Comparison of ENCODE assay signal across 17 mouse cellular contexts in the genomic region with DNA sequence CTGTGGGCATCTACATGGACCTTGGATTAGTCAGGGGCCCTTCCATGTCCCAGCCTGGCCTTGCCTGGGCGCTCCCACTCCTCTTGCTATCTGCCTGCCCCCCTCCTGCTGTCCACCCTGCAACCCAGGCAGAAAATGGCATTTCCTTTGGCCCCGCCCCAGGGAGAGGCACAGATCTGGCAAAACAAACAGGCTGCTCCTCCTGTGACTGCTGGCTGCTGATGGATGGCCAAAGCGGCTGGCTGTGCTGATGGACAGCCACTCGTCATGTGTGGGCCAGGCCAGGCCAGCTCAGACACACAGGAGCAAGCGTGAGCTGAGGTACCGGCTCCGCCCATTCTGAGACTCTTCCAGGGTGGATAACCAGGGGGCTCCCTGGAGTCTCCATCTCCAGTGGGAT. TPM values are rescaled to one million over a fixed set of nuclear protein-coding genes. Genes with fewer than 3 reads are reported as not detected.
DNase-seq lines count a peak whose midpoint lies in the region; ATAC-seq and TF ChIP-seq lines count a peak whose summit lies in the region.
"Had no signal": no experiment of that assay in that cellular context is flagged by ENCODE, and none has a peak within 500 bp of the region (broad histone marks: within the 10 kb centered on the region; RNA-seq: fewer than 3 reads in every experiment).

No protein-coding gene starts in this region.

- H3K4me1 ChIP-seq in heart, embryonic 10.5 days: peaks cover 41% of the 10 kb centered on the region
- H3K4me1 ChIP-seq in limb, embryonic 11.5 days (ENCODE audit: control insufficient read depth, insufficient read depth, low read length): peaks cover 14% of the 10 kb centered on the region; the same call in 1 of the 2 replicates
- peaks cover 29% of the 10 kb centered on the region for H3K4me1 ChIP-seq in limb, embryonic 10.5 days
- peaks cover 17% of the 10 kb centered on the region for H3K4me1 ChIP-seq in embryonic facial prominence, embryonic 15.5 days

- peaks cover 40% of the 10 kb centered on the region for H3K27me3 ChIP-seq in heart, embryonic 10.5 days (ENCODE audit: insufficient read depth, poor library complexity, severe bottlenecking)
- H3K27me3 ChIP-seq in limb, embryonic 11.5 days (ENCODE audit: control insufficient read depth, insufficient read depth, low read length): no peaks in the 10 kb centered on the region; the same call in 1 of the 2 replicates
- H3K27me3 ChIP-seq in limb, embryonic 10.5 days (ENCODE audit: low read depth, poor library complexity, severe bottlenecking): peaks cover 73% of the 10 kb centered on the region
- no peaks in the 10 kb centered on the region for H3K27me3 ChIP-seq in embryonic facial prominence, embryonic 15.5 days
- H3K27me3 ChIP-seq in myocyte (ENCODE audit: control insufficient read depth, insufficient read depth, insufficient read length): no peaks in the 10 kb centered on the region
- H3K27me3 ChIP-seq: stomach, embryonic 15.5 days had no signal

- H3ac ChIP-seq in myocyte (ENCODE audit: control insufficient read depth, insufficient read length): no peak overlapping the region

- H3K9ac ChIP-seq in limb, embryonic 11.5 days (ENCODE audit: low read length): no peak overlapping the region
- H3K9ac ChIP-seq in embryonic facial prominence, embryonic 15.5 days: no peak overlapping the region
- H3K9ac ChIP-seq: stomach, embryonic 15.5 days had no signal

- TF ChIP-seq POLR2A in myocyte (IDR thresholded peaks at IDR 0.05; ENCODE audit: insufficient read length, low read depth): peak; percentile 28

- no peak for DNase-seq in heart, embryonic 10.5 days (ENCODE audit: low spot score)
- DNase-seq in heart, postnatal 14 days: no peak
- no peak for DNase-seq in limb, embryonic 11.5 days (ENCODE audit: low spot score)
- no peak for DNase-seq in limb, embryonic 10.5 days (ENCODE audit: low spot score)
- DNase-seq: cerebellum, postnatal 25 days; heart, adult 2 months; kidney, adult 2 months; lung, postnatal 10 days had no signal

- H3K36me3 ChIP-seq in heart, embryonic 10.5 days: no peaks in the 10 kb centered on the region
- no peaks in the 10 kb centered on the region for H3K36me3 ChIP-seq in limb, embryonic 11.5 days (ENCODE audit: control insufficient read depth, insufficient read depth, low read length)
- no peaks in the 10 kb centered on the region for H3K36me3 ChIP-seq in limb, embryonic 10.5 days
- no peaks in the 10 kb centered on the region for H3K36me3 ChIP-seq in embryonic facial prominence, embryonic 15.5 days
- no peaks in the 10 kb centered on the region for H3K36me3 ChIP-seq in myocyte (ENCODE audit: control insufficient read depth, insufficient read depth)
- H3K36me3 ChIP-seq: G1E; stomach, embryonic 15.5 days had no signal

- no peak overlapping the region for H3K4me2 ChIP-seq in limb, embryonic 11.5 days (ENCODE audit: low read depth, severe bottlenecking)
- H3K4me2 ChIP-seq in embryonic facial prominence, embryonic 15.5 days (replicated peaks): no peak overlapping the region
- no peak overlapping the region for H3K4me2 ChIP-seq in myocyte (ENCODE audit: low read depth)
- H3K4me2 ChIP-seq: stomach, embryonic 15.5 days had no signal

- peak overlapping the region; percentile 69 for H3K27ac ChIP-seq in heart, embryonic 10.5 days
- H3K27ac ChIP-seq in limb, embryonic 11.5 days (replicated peaks; ENCODE audit: low read depth, low read length): 0 out of 2 replicates have a peak overlapping the region, but pooled peaks have one; percentile 21
- no peak overlapping the region; the same call in 1 of the 2 replicates for H3K27ac ChIP-seq in limb, embryonic 10.5 days
- H3K27ac ChIP-seq in embryonic facial prominence, embryonic 15.5 days (replicated peaks): peak overlapping the region; percentile 44; the same call in 1 of the 2 replicates
- H3K27ac ChIP-seq: heart, adult 2 months; stomach, embryonic 15.5 days had no signal

- H3K4me3 ChIP-seq in heart, embryonic 10.5 days: no peak overlapping the region
- H3K4me3 ChIP-seq in limb, embryonic 11.5 days (ENCODE audit: low read depth, low read length): no peak overlapping the region
- no peak overlapping the region for H3K4me3 ChIP-seq in limb, embryonic 10.5 days
- H3K4me3 ChIP-seq in embryonic facial prominence, embryonic 15.5 days (replicated peaks): no peak overlapping the region
- H3K4me3 ChIP-seq in myocyte: no peak overlapping the region
- H3K4me3 ChIP-seq: heart, adult 2 months; megakaryocyte, embryonic 14.5 days; stomach, embryonic 15.5 days had no signal

- no peaks in the 10 kb centered on the region for H3K79me2 ChIP-seq in myocyte (ENCODE audit: control insufficient read depth, insufficient read depth)

- WGBS in heart, embryonic 10.5 days: 50% methylated on average over 7 of the region's 7 CpGs
- 72% methylated on average over 7 of the region's 7 CpGs for WGBS in limb, embryonic 11.5 days
- 61% methylated on average over 7 of the region's 7 CpGs for WGBS in limb, embryonic 10.5 days
- 51% methylated on average over 7 of the region's 7 CpGs for WGBS in embryonic facial prominence, embryonic 15.5 days

- H3K9me3 ChIP-seq in heart, embryonic 10.5 days: no peaks in the 10 kb centered on the region
- H3K9me3 ChIP-seq in limb, embryonic 11.5 days (ENCODE audit: control insufficient read depth, low read length): no peaks in the 10 kb centered on the region
- H3K9me3 ChIP-seq in limb, embryonic 10.5 days (replicated peaks): no peaks in the 10 kb centered on the region
- H3K9me3 ChIP-seq in embryonic facial prominence, embryonic 15.5 days (replicated peaks): no peaks in the 10 kb centered on the region
- H3K9me3 ChIP-seq: G1E; megakaryocyte, embryonic 14.5 days; stomach, embryonic 15.5 days had no signal

- no peak for ATAC-seq in limb, embryonic 11.5 days (ENCODE audit: insufficient number of reproducible peaks, low FRiP score, low TSS enrichment, low read depth)
- ATAC-seq in embryonic facial prominence, embryonic 15.5 days (ENCODE audit: insufficient number of reproducible peaks, low FRiP score, low TSS enrichment, low read depth): 0 out of 2 replicates have a peak, but pooled peaks have one; percentile 8
- ATAC-seq in megakaryocyte-erythroid progenitor cell, adult 5-6 weeks (replicated peaks; ENCODE audit: low FRiP score, low TSS enrichment, poor library complexity, severe bottlenecking): no peak
- ATAC-seq: hindbrain, embryonic 16.5 days; midbrain, embryonic 16.5 days had no signal

- intact Hi-C loops in heart, postnatal 14 days (cut with DNase I): no loop called here

TF ChIP-seq in myocyte, 11 proteins besides CTCF, POLR2A, EP300 and RAD21 (continues in another document):
- TF ChIP-seq MYOD1 (IDR thresholded peaks at IDR 0.05; ENCODE audit: control insufficient read depth in 1 of 3, insufficient read length in 2 of 3, low read depth in 2 of 3): peak in 2 of 3 experiments; percentile 34 to 69
- TF ChIP-seq POLR2AphosphoS2 (IDR thresholded peaks at IDR 0.05; ENCODE audit: insufficient read length, low read depth): no peak
- no peak for TF ChIP-seq USF1 (IDR thresholded peaks at IDR 0.05; ENCODE audit: low read depth)
- TF ChIP-seq REST (IDR thresholded peaks at IDR 0.05; ENCODE audit: insufficient read depth, insufficient read length): no peak
- no peak for TF ChIP-seq MAX (IDR thresholded peaks at IDR 0.05; ENCODE audit: low read depth)

RNA-seq across cellular contexts. Expression of a gene that starts 11.0 kb away (rescaled TPM):
- polyA plus RNA-seq in heart, embryonic 10.5 days (2016; fragmentation: Nextera tagmentation; extraction: Ambion mirVana): 1.00 and 6.9 TPM in 2 replicates
- under 1 TPM; 0.48 to 0.76 TPM for total RNA-seq in heart, postnatal 14 days (2021)
- 2.3 and 2.5 TPM in 2 replicates for polyA plus RNA-seq in limb, embryonic 11.5 days (2014; fragmentation: Nextera tagmentation; extraction: Ambion mirVana)
- polyA plus RNA-seq in limb, embryonic 10.5 days (2016; fragmentation: Nextera tagmentation; extraction: Ambion mirVana): 1.1 and 1.7 TPM in 2 replicates
- 24.0 and 24.3 TPM in 2 replicates for polyA plus RNA-seq in embryonic facial prominence, embryonic 15.5 days (2015; fragmentation: Nextera tagmentation; extraction: Ambion mirVana)
- polyA plus RNA-seq in myocyte (2012; fragmentation: generic; extraction: Trizol): 16.9 TPM
- not detected in 2 replicates for total RNA-seq in megakaryocyte-erythroid progenitor cell, adult 5-6 weeks (2014; fragmentation: Nextera tagmentation)
- not detected in 2 replicates for total RNA-seq in megakaryocyte-erythroid progenitor cell, adult 5-6 weeks (2017)
- polyA plus RNA-seq: G1E had no signal

RNA-seq across cellular contexts. Expression of a gene that starts 20.8 kb away (rescaled TPM):
- polyA plus RNA-seq in heart, embryonic 10.5 days (2016; fragmentation: Nextera tagmentation; extraction: Ambion mirVana): 6.0 and 7.4 TPM in 2 replicates
- total RNA-seq in heart, postnatal 14 days (2021): under 1 TPM in 1 of 2 experiments, not detected in 1; 0.29 TPM
- polyA plus RNA-seq in limb, embryonic 11.5 days (2014; fragmentation: Nextera tagmentation; extraction: Ambion mirVana): 4.1 and 4.5 TPM in 2 replicates
- 1.8 and 2.8 TPM in 2 replicates for polyA plus RNA-seq in limb, embryonic 10.5 days (2016; fragmentation: Nextera tagmentation; extraction: Ambion mirVana)
- polyA plus RNA-seq in embryonic facial prominence, embryonic 15.5 days (2015; fragmentation: Nextera tagmentation; extraction: Ambion mirVana): 2.6 and 2.8 TPM in 2 replicates
- polyA plus RNA-seq in myocyte (2012; fragmentation: generic; extraction: Trizol): 9.4 TPM
- total RNA-seq in megakaryocyte-erythroid progenitor cell, adult 5-6 weeks (2014; fragmentation: Nextera tagmentation): 0.72 and 0.87 TPM in 2 replicates
- 1.6 and 3.4 TPM in 2 replicates for total RNA-seq in megakaryocyte-erythroid progenitor cell, adult 5-6 weeks (2017)
- total RNA-seq: adrenal gland, adult 18-20 months had no signal

RNA-seq across cellular contexts. Expression of a gene that starts 24.8 kb away (rescaled TPM):
- 0.26 and 1.1 TPM in 2 replicates for polyA plus RNA-seq in heart, embryonic 10.5 days (2016; fragmentation: Nextera tagmentation; extraction: Ambion mirVana)
- 1 to 10 TPM; 2.8 to 4.0 TPM for total RNA-seq in heart, postnatal 14 days (2021)
- 2.3 and 2.4 TPM in 2 replicates for polyA plus RNA-seq in limb, embryonic 11.5 days (2014; fragmentation: Nextera tagmentation; extraction: Ambion mirVana)
- polyA plus RNA-seq in limb, embryonic 10.5 days (2016; fragmentation: Nextera tagmentation; extraction: Ambion mirVana): 2.3 and 4.7 TPM in 2 replicates
- 7.2 and 7.8 TPM in 2 replicates for polyA plus RNA-seq in embryonic facial prominence, embryonic 15.5 days (2015; fragmentation: Nextera tagmentation; extraction: Ambion mirVana)
- polyA plus RNA-seq in myocyte (2012; fragmentation: generic; extraction: Trizol): 11.4 TPM
- not detected in 2 replicates for total RNA-seq in megakaryocyte-erythroid progenitor cell, adult 5-6 weeks (2014; fragmentation: Nextera tagmentation)
- total RNA-seq in megakaryocyte-erythroid progenitor cell, adult 5-6 weeks (2017): 0.80 TPM in 1 of 2 replicates, not detected in the other
- polyA plus RNA-seq: G1E had no signal

RNA-seq across cellular contexts. Expression of a gene that starts 28.3 kb away (rescaled TPM):
- 4.3 and 11.7 TPM in 2 replicates for polyA plus RNA-seq in heart, embryonic 10.5 days (2016; fragmentation: Nextera tagmentation; extraction: Ambion mirVana)
- total RNA-seq in heart, postnatal 14 days (2021): 1 to 10 TPM; 6.7 to 7.6 TPM
- polyA plus RNA-seq in limb, embryonic 11.5 days (2014; fragmentation: Nextera tagmentation; extraction: Ambion mirVana): 30.0 and 31.1 TPM in 2 replicates
- polyA plus RNA-seq in limb, embryonic 10.5 days (2016; fragmentation: Nextera tagmentation; extraction: Ambion mirVana): 19.4 and 29.1 TPM in 2 replicates
- polyA plus RNA-seq in embryonic facial prominence, embryonic 15.5 days (2015; fragmentation: Nextera tagmentation; extraction: Ambion mirVana): 51.1 and 64.8 TPM in 2 replicates
- polyA plus RNA-seq in myocyte (2012; fragmentation: generic; extraction: Trizol): 112 TPM
- total RNA-seq in megakaryocyte-erythroid progenitor cell, adult 5-6 weeks (2014; fragmentation: Nextera tagmentation): 0.64 TPM in 1 of 2 replicates, not detected in the other
- 0.09 TPM in 1 of 2 replicates, not detected in the other for total RNA-seq in megakaryocyte-erythroid progenitor cell, adult 5-6 weeks (2017)
- polyA plus RNA-seq: G1E had no signal
